Mouse (Mus musculus): ENCODE measurements around the gene Ascl2. TPM values are rescaled to one million over a fixed set of nuclear protein-coding genes. Genes with fewer than 3 reads are reported as not detected.

Gene Ascl2
- polyA plus RNA-seq, 1 experiment from 2014 or later: 0.35 TPM

- Histone ChIP-seq H3K4me3 (replicated peaks) (no peak overlapping the region), H3K4me2 (replicated peaks) (no peak overlapping the region), H3K27me3 (no peaks in the 10 kb centered on the region), H3K27ac (no peak overlapping the region), H3K4me1 (replicated peaks) (no peaks in the 10 kb centered on the region), H3K9ac (replicated peaks) (no peak overlapping the region), H3K36me3 (no peaks in the 10 kb centered on the region), H3K9me3 (no peaks in the 10 kb centered on the region)
- no peak for ATAC-seq
- 66% methylated on average over 3 of the region's 3 CpGs for WGBS
These were observed 36.6 kb downstream of the Ascl2 start for GRCm38 (mm10) chr7:142932469-142932868.

DNA sequence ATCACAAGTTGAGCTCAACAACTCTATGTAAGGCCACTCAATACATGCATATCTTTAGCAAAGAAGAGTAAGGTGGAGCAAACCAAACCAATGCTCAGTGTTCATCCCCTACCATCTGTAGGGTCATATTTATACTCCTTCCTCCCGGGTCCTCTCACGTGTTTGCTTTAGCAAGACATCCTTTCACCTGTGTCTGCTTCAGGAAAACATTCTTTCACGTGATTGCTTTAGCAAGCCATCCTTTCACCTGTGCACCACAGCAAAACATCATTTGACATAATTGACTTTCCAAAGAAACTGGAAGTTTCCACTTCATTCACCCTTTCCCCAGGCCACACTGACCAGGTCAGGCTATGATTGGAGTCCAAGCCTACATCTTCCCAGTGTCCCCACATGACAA is 38.0 kb downstream of the Ascl2 start, which contains the start of gene Th:
Gene Th, minus strand, starts transcription at position 101 of the 400 bp plus-strand sequence.
- no peaks in the 10 kb centered on the region for H3K4me1 ChIP-seq (replicated peaks)
- ATAC-seq: no peak
- no peak within 1 kb of the TSS for H3K27ac ChIP-seq
- no peaks in the 10 kb centered on the region for H3K9me3 ChIP-seq
- no peak within 1 kb of the TSS for H3K4me2 ChIP-seq (replicated peaks)
- no peak within 1 kb of the TSS for H3K4me3 ChIP-seq (replicated peaks)
- no peaks in the 10 kb centered on the region for H3K27me3 ChIP-seq
- H3K9ac ChIP-seq (replicated peaks): no peak within 1 kb of the TSS
- H3K36me3 ChIP-seq: no peaks in the 10 kb centered on the region
- WGBS: 78% methylated on average over 3 of the region's 3 CpGs

GRCm38 (mm10) chr7:142929516-142929915 is 39.5 kb downstream of the Ascl2 start:
- 82% methylated on average over 2 of the region's 2 CpGs for WGBS
- H3K27me3 ChIP-seq: no peaks in the 10 kb centered on the region

GRCm38 (mm10) chr7:142927293-142927692 is 41.8 kb downstream of the Ascl2 start:
- ATAC-seq: no peak
- H3K4me1 ChIP-seq (replicated peaks): no peaks in the 10 kb centered on the region
- no peaks in the 10 kb centered on the region for H3K9me3 ChIP-seq
- WGBS: 90% methylated on average over 8 of the region's 8 CpGs
- H3K9ac ChIP-seq (replicated peaks): no peak overlapping the region
- no peaks in the 10 kb centered on the region for H3K36me3 ChIP-seq
- H3K27me3 ChIP-seq: no peaks in the 10 kb centered on the region
- no peak overlapping the region for H3K4me2 ChIP-seq (replicated peaks)
- H3K4me3 ChIP-seq (replicated peaks): no peak overlapping the region
- no peak overlapping the region for H3K27ac ChIP-seq

More at GRCm38 (mm10) chr7:142929516-142929915, 39.5 kb downstream of the Ascl2 start:
- Histone ChIP-seq H3K9ac (replicated peaks) (no peak overlapping the region), H3K4me2 (replicated peaks) (no peak overlapping the region), H3K4me1 (replicated peaks) (no peaks in the 10 kb centered on the region), H3K9me3 (no peaks in the 10 kb centered on the region), H3K36me3 (no peaks in the 10 kb centered on the region), H3K27ac (no peak overlapping the region), H3K4me3 (replicated peaks) (no peak overlapping the region)
- no peak for ATAC-seq

DNA sequence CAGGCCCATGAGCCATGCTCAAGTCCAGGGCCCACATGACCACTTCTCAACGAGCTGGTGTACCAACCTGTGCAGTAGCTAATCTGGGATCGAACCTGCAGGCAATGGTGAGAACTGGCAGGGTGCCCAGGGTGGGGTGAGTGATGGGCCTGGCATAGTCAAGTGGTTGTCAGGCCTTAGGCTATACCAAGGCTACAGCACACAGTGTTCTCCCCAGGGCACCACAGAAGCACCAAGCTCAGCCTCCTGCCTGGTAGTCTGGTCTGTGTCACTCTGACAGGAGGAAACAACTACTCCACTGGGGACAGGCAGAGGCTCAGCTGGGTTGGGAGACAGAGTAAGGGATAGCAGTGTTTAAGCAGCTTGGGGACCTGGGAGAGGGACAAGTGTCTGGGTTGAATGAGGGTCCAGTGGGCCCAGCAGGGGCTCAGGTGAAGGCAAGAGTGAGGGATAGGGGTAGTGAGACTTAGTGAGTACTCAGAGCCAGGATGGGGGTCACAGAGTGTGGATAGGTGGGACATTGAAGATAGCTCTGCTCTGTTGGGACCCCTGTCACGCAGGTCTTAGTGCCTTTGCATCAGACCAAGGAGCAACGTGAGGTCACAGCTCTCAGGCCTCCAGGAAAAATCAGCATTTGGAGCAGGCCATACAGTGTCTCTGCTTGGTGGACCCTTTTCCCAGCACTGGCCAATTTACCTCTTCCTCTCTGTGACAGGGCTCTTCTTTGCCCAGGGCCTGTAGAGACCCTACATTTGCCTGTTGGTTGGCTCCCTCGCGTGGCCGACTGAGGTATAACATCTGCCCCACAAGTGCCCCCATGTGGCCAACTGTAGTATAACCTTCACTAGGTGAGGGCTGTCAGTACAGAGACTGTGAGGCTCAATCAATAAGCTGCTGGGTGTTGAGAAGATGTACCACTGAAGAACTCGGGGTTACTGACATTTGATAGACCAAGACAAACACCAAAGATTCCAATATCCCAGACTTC is 50.1 kb downstream of the Ascl2 start:
- no peak overlapping the region for H3K4me2 ChIP-seq (replicated peaks)
- no peak overlapping the region for H3K4me3 ChIP-seq (replicated peaks)
- H3K9ac ChIP-seq (replicated peaks): no peak overlapping the region
- H3K36me3 ChIP-seq: no peaks in the 10 kb centered on the region
- H3K27me3 ChIP-seq: no peaks in the 10 kb centered on the region
- no peak overlapping the region for H3K27ac ChIP-seq
- ATAC-seq: peak; percentile 84
- H3K9me3 ChIP-seq: no peaks in the 10 kb centered on the region
- H3K4me1 ChIP-seq (replicated peaks): peaks cover 14% of the 10 kb centered on the region
- 32% methylated on average over 8 of the region's 8 CpGs for WGBS

- H3K9me3 ChIP-seq: no peaks in the 10 kb centered on the region
- no peak overlapping the region for H3K4me3 ChIP-seq (replicated peaks)
- no peak overlapping the region for H3K27ac ChIP-seq
- H3K27me3 ChIP-seq: no peaks in the 10 kb centered on the region
- H3K4me1 ChIP-seq (replicated peaks): peaks cover 14% of the 10 kb centered on the region
- H3K4me2 ChIP-seq (replicated peaks): no peak overlapping the region
- H3K9ac ChIP-seq (replicated peaks): no peak overlapping the region
- WGBS: 85% methylated on average over 5 of the region's 5 CpGs
- ATAC-seq: no peak
- no peaks in the 10 kb centered on the region for H3K36me3 ChIP-seq
These were observed 51.4 kb downstream of the Ascl2 start for GRCm38 (mm10) chr7:142917659-142918058.

Other genes starting within 250 kb of the Ascl2 start
- gene Ins2, start 225.9 kb downstream of the Ascl2 start, polyA plus RNA-seq (2015; fragmentation: Nextera tagmentation; extraction: Ambion mirVana): not detected in 2 replicates
- gene Th, start 38.1 kb downstream of the Ascl2 start, polyA plus RNA-seq (2015; fragmentation: Nextera tagmentation; extraction: Ambion mirVana): 22.4 and 59.8 TPM in 2 replicates
- gene Tspan32, start 35.8 kb upstream of the Ascl2 start, polyA plus RNA-seq (2015; fragmentation: Nextera tagmentation; extraction: Ambion mirVana): 0.50 and 0.72 TPM in 2 replicates
- 248 and 257 TPM in 2 replicates for gene Cd81, start 83.5 kb upstream of the Ascl2 start, polyA plus RNA-seq (2015; fragmentation: Nextera tagmentation; extraction: Ambion mirVana)
- gene Tssc4, start 100.0 kb upstream of the Ascl2 start, polyA plus RNA-seq (2015; fragmentation: Nextera tagmentation; extraction: Ambion mirVana): 102 and 104 TPM in 2 replicates
- 0.95 and 1.2 TPM in 2 replicates for gene Trpm5, start 125.4 kb upstream of the Ascl2 start, polyA plus RNA-seq (2015; fragmentation: Nextera tagmentation; extraction: Ambion mirVana)
- 0.82 and 0.89 TPM in 2 replicates for gene Kcnq1, start 137.1 kb upstream of the Ascl2 start, polyA plus RNA-seq (2015; fragmentation: Nextera tagmentation; extraction: Ambion mirVana)

Measured in midbrain, embryonic 13.5 days (tissue).